Mouse (Mus musculus): ENCODE data around the gene Galns. TPM values are rescaled to one million over a fixed set of nuclear protein-coding genes. Genes with fewer than 3 reads are reported as not detected.

Gene Galns
- 1 to 10 TPM; 5.0 to 6.1 TPM for total RNA-seq (2021)
- long read RNA-seq, experiment 1, partial matches to known transcripts = 0 of 5 reads
- long read RNA-seq, experiment 1, other reads (novel, unspliced or antisense) = 1 of 5 reads
- long read RNA-seq, experiment 2, transcript Galns-201 (14 exons, 2,557 nt) = major isoform, 5 of 8 reads
- long read RNA-seq, experiment 2, partial matches to known transcripts = 2 of 8 reads
- long read RNA-seq, experiment 2, other reads (novel, unspliced or antisense) = 1 of 8 reads

DNA sequence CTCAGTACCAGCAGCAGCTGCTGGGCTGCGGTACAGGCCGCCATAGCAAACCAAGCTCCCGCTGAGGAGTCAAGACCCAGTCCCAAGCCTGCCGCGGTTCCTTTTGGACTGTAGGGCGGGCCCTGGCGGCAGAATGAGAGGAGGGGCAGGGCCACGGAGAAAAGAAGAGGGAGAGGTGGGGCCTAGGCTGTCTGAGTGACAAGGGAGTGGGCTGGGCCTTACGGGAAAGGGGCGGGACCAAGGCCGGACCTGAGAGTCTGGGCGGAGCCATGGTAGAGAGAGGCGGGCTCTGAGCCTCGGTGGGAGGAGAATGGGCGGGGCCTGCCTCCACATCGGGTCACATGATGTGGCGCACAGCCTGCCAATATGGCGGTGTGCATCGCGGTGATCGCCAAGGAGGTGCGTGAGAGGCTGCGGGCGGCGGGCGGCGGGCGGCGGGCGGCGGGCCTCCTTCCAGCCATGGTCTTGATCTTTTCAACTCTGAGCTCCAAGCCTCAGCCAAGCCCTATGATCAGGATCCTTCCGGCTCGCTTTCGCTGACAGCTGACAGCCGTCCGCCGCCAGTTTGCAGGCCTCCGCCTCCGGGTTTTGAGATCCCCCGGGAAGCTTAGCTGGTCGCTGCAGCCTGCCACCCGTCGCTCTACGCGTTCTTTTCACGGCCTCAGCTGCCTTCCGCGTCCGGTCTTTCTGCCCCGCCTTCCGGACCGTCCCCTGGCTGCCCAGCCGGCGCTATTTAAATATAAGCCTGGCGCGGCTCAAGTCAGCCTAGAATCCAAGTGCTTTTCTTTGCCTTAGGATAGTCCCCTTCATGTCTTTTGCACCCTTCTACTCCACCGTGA, at the start of gene Galns, which contains the start of gene Trappc2l:
Gene Galns, minus strand, starts transcription at position 169 of the 839 bp plus-strand sequence.
Gene Trappc2l, plus strand, starts transcription at position 346 of the 839 bp plus-strand sequence.
- peak; percentile 90 to 93 for DNase-seq (ENCODE audit: low spot score in 2 of 2)

DNA sequence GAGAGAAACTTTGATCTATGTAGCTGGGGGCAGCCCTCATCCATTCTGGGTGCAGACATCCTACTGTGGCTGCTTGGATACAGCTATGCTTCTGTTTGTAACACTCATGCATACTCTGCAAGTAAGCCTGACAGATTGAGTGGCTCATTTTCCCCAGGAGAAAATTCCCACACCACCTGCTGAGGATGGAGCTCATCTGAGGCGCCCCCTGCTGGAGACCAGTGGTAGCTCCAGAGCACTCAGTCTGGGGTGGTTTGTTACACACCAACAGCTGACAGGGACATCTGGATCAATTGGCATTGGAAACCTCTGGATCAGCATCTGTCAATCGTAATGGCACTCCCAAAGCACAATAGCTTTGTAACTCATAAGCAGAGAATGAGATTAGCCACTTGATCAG, 48.8 kb upstream of the Galns start:
- DNase-seq (ENCODE audit: low spot score in 2 of 2) = no peak

DNA sequence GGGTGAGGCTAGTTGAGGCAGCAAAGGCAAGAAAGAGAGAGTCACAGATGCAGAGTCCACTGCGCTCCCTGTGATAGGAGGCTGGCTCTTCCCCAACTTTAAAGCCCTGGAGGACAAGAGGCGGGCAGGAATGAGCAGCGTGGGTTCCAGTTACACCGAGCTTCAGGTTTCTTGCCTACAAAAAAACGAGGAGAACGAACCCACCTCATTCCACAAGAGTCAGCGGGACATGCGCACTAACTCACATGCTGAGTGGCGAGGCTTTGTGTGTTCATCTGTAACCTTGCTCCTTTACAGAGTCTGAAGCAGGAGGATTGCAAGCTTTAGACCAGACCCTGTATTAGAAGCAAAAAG, 47.5 kb upstream of the Galns start:
- DNase-seq (ENCODE audit: low spot score in 2 of 2) = no peak

DNA sequence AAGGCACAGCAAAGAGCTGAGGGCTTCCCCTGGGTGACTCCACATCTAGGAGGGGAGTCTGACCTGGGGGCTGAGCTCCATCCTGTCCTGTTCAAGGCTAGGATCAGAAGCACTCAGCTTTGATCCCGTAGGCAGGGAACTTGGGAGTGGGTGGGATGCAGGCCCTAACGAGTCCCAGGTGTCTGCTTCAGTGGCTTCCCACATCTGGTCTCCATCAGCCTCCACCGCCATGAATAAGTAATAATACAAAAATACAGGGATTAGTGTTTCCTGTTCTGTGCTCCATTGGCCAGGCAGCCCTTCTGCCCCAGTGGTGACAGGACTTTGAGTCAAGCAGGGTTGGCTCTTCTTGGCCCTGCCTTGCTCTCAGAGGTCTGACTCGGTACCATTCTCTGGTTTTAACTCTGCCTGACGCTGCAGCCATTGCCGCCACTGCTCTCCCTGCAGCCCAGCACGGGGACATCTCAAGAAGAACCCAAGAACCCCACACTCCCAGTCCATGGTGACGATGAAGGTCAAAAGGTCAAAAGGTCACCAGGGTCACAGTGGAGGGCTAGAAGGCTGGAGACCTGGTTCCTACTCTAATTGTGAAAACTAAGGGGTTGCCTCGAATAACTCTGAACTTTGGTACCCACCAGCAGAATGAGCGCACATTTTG, 47.0 kb upstream of the Galns start:
- no peak for DNase-seq (ENCODE audit: low spot score in 2 of 2)

DNA sequence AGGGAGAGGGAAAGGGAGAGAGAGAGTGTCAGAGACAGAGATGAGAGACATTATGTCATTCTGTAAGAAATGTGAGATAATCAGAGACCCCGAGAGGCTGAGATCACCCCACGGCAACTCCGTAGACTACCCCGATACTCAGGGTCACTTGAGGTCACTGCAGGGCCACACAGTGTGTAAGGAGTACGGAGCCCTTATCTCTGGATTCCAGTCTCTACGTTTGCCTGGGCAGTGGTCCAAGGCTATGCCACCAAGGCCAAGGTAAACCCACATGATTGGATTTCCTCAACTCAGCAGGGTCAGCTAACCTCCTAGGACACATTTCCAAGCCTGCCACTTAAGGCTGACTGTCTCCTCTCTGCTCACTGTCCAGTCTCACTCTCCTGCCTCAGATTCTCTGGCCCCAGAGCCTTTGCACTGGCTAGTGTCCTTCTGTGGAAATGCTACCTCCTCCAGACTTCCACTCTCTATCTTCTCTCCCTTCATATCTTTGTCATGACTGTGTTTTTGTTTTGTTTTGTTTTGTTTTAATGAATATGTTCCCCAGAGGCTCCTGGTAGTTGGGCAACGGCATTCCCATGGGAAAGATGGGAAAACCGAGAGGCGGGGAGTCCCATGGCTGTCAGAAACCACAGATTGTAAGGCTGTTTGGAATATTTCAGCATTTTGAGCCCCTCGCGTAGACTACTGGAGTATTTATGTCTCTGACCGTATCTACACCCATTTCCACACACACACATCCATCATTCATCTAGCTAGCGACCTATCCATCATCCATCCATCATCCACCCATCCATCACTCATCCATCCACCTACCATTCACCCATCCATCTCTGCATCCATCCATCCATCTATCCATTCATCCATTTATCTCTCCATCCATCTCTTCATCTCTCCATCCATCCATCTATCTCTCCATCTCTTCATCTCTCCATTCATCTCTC, 45.1 kb upstream of the Galns start:
- peak; percentile 67 to 72 for DNase-seq (ENCODE audit: low spot score in 2 of 2)

DNA sequence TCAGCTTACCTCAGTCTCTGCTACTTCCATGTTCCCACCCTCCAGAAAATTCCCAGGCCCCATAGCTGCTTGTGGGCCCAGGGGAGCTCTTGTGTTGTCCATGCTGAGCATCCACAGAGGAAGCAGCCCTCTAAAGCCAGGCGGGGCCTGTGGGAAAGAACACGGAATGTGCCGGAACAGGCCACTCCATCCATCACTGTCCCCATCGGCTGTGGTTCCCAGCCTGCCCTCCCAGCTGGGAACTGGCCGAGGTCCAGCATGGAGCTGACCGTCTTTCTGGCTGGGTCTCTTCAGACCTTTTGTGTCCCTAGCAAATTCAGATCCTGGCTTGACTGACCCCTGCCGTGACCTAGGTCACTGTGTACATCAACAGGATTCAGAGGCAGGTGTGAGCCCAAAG, 43.5 kb upstream of the Galns start:
- peak; percentile 42 to 66 for DNase-seq (ENCODE audit: low spot score in 2 of 2)

DNA sequence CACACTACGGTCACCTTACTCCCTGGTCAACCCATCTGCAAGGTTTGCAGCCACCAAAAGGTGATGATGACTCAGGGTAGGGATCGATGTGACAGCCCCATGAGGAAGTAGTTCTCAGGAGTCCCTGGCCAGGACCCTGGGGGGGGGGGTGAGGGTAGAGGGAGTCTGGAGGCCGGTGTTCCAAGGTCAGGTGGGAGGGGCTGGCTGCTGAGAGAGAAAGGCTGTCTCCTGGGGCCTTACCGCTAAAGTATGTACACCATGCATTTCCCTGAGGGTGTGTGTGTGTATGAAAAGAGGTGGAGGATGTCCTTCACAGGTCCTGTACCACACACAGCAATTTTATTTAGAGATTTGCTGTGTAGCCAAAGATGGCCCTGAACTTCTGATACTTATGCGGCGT, 41.4 kb upstream of the Galns start:
- no peak for DNase-seq (ENCODE audit: low spot score in 2 of 2)

DNA sequence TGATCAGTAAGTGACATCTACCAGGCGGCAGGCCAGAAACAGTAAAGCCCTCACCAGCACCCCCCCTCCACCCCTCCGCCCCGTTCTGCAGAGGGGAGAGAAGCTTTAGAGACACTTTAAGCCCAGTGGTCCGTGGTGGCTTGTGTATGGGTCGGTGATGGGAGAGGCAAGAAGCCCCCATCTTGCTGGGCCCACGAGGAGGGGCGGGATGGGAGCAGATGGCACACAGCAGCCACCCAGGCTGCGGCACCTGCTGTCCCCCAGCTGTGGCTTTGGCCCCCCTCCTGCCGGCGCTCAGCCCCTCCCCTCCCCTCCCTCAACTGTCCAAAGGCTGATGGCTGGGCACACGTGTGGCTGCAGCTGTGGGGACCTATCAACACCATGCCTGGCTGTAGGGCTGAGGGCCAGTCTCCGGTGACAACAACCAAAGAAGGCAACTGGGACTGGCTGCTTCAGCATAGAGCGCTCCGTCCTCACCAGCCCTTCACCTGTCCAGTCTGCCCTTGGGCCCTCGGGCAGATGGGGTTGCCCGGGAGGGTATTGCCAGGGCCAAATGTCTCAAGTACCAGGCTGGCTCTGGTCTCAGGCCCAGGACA, 40.2 kb upstream of the Galns start:
- DNase-seq (ENCODE audit: low spot score in 2 of 2) = no peak

DNA sequence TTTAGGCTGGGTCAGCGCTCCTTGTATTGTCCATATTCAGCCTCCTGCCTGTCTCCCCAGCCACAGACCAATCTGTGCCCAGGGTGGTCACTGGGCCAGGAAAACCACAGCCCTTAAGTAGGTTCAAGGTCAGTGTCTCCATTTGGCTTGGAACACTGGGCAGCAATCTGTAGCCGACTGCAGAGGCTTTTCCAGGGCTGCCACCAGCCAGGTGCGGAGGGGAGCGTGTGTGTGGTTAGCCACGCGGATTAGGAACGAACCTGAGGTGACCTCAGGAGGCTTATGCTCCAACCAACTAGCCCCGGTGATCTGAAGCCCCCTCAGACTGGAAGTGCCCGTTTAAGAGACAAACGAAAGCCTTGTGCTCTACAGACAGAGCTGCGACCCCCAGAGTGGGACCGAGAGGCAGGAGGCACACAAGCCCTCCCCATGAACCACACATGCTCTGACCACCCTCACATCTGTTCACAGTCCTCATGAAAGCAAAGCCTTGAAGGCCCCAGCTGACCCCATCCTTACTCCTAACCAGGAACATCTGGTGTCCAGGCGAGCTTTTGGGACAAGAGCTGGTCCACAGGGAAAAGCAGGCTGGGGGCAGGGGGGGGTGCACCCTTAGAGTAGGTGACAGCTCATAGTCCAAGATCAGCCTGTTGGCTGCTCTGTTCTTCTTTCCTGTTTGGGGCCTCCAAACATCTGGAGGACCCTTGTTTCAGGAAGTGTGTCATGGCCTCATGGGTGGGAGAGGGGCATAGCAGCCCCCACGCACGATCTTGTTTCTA, 37.1 kb upstream of the Galns start:
- DNase-seq (ENCODE audit: low spot score in 2 of 2) = no peak

DNA sequence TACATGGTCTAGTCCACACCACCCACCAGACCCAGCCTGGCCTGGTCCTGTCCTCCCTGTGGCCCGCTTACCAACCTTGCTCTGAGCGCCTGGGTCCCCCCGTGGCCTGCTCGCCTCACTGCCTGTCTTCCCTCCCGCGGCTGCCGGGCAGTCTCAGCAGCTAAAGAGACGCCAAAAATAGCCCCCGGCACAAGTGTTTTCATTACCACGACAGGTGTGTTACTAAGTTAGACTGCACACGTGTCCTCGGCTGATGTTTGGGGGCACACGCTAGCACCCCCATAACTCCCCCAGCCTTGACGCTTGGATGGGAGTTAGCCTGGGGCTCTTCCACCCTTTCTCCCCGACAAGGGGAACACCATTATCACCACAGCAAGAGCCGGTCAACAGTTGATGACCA, 35.1 kb upstream of the Galns start:
- DNase-seq (ENCODE audit: low spot score in 2 of 2) = no peak

DNA sequence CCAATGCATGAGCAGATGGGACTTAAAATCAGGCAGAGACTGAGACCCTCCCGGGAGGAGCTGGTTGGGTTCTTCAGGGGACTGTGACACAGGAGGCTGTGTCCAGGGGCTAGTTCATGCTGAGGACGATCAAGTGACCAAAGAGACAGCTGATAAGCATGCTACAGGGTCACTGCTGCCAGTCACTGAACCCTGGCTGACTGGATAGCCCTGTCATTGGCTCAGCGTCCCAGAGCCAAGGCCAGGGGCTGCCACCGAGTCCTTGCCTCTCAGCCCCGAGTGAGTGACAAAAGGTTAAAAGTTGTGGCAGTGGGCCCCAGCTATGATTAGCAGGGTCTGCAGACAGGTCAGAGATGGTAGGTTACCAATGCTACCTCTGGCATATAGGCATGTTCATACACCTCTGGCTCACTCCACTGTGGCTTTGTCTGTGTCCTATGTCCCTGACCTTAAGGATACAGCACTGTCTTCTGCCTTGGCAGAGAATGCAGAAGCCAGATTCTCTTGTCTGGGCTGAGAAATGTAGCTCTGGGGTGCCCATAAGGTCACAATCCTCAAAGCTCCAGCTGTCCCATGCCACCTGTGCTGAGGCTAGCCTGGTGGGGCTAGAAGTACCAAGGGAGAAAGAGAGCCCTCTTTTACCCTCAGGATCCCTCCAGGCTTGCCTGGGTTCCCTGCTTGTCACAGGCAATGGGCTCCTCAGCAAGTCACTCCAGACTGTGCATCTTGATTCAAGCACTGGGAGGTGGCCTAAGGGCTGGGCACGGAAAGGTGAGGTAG, 33.1 kb upstream of the Galns start:
- DNase-seq (ENCODE audit: low spot score in 2 of 2) = peak in 1 of 2 experiments; percentile 32

DNA sequence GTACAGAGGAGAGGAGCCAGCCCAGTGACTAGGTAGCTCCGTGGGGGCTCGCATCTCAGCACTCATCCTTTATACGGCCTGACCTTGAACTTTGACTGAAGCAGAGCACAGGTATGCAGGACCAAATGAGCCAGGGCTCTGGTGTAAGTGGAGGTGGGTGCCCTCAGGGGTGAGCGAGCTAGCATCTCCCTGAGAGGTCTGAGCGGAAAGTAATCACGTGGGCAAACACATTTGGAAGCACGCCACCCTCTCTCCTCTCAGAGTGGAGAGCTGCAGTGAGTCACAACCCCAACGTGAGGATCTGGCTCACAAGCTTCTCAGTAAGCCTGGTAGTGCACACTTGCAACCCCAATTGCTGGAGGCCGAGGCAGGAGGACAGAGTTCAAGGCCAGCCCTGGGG, 30.8 kb upstream of the Galns start:
- DNase-seq (ENCODE audit: low spot score in 2 of 2) = peak; percentile 53 to 69

DNA sequence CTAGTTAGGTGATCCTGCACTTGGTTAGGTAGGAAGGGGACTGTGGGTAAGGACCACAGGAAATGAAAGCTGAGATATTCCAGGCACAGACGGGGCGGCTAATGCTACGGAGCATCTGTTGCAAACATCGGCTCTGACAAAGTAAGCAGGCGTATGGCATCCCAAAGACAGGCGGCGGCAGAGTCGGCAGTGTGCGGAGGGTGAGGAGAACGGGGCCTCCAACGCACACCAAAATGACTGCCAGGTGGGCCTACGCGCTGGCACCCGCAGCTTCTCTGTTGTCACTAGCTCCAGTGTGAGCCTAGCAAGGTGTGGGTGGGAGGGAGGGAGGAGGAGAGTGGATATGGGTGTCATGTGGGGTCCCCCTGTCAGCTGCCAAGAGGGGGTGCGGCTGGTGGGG, 30.1 kb upstream of the Galns start:
- DNase-seq (ENCODE audit: low spot score in 2 of 2) = no peak

DNA sequence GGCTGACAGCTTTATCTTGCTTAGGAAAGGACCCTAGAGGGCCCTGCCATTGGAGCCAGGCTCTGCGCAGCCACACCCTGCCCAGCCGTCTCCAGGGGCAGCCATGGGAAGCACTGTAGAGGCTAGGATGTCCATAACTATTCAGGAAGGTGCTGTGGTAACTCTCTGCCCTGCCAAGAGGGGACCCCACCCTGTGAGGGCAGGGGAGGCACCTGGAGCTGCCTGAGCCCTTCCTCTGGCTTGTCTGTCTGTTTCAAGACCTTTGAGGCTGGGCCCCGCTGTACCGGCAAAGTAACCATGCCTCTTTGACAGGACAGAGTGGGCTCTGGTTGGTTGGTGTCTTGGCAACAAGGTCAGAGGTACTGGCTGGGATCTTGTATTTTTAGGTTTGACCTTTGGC, 29.6 kb upstream of the Galns start:
- no peak for DNase-seq (ENCODE audit: low spot score in 2 of 2)

DNA sequence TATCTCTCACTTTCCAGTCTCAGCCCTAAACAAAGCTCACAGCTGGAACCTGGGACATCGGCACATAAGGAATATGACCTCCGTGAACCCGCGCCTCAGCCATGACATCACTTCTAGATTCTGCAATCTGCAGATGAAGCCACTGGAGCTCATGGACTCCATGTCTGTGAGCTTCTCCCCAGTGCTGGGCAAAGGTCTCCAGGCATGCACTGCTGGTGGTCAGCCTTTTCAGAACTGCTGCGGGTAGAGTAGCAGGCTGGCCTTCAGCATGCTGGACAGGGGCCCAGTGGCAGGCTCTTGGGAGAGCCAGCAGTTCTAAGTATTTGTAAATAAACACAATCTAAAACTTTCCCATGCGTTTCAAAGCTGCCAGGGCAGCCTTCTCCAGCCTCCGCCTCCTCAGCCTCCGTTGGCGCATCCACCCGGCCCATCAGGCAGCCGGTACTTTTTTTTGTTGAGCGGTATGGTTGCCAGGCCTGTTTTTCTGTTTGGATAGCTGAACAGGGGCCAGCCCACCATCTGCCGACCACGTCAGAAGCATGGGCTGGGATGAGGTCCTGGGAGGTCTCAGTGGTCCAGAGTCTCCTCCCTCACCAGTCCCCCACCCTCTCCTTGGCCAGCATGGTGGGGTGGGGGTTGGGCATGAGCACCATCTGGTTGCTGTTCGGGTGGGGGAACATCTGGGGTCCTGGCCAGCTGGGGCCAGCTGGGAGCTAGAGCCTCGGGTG, 28.4 kb upstream of the Galns start:
- DNase-seq (ENCODE audit: low spot score in 2 of 2) = no peak

DNA sequence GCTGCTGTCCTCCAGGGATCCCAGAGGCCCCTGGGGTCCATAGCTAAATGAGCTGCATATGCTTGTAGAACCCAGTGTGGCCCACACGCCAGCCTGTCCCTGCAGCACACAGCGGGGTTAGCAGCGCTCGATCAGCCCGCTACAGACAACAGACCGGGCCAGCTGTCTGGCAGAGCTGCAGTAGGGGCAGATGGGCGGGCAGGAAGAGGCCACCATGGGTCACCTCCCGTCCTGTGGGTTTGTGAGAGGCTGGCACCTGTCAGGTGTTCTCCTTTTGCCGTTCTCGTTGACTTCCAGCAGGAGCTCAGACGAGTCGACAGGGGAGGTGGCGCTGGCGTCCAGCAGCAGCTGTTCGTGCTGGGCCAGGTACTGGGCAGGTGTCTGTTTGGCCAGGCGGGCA, 27.3 kb upstream of the Galns start:
- no peak for DNase-seq (ENCODE audit: low spot score in 2 of 2)

DNA sequence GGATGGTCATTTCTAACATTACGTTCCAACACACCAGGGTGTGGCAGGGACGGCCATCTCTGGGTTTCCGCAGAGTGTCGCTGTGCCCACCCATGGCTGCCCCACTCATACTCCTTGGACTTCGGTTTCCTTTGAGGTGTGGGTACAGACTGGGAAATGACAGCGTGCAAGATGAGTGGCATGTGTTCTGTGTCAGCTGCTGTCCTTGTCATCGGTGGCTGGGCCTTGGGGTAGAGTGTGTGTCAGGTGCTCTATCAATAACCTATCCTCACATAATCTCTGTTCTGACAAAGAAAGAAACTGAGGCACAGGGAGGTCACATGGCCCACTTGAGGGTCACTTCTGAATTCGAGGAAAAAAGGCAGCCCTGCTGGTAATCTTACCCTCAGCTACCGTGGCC, 26.0 kb upstream of the Galns start:
- DNase-seq (ENCODE audit: low spot score in 2 of 2) = no peak

DNA sequence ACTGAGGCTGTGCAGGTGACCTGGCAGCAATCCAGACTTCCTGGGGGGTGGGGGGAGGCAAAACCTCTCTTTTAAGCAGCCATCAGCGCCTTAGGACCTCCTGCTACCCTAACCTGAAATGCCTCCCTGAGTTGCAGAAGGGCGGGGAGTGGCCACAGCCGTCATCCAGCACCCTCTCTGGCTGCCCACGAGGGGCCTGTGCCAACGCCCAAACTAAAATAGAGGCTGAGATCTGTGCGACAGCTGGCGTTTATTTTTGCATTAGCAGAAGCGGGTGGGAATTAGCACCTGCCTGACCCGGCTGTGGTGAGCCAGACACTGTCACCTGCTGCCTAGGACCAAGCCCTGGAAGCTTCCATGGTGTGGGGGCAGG, 25.5 kb upstream of the Galns start:
- no peak for DNase-seq (ENCODE audit: low spot score in 2 of 2)
